Mouse (Mus musculus) adrenal gland, adult 2 months (tissue): ENCODE data around the gene Clstn1. TPM values are rescaled to one million over a fixed set of nuclear protein-coding genes. Genes with fewer than 3 reads are reported as not detected.

Experiments
- DNase-seq: peaks from one replicate; pipeline ENCODE4 v3.0.0; 2021
- long read RNA-seq: library from polyadenylated mRNA; stranded (forward); transcript quantifications from one replicate; pipeline ENCODE4 v2.0.0, GENCODE M21; 2021
- polyA plus RNA-seq: library from polyadenylated mRNA; depleted of rRNA; stranded (reverse); fragments of >200 nt; gene quantifications from 2 replicates; pipeline ENCODE4 v1.2.3, GENCODE M21; 2012; rRNA removed
- total RNA-seq, 2 experiments: library from RNA; stranded (reverse); gene quantifications; 2 replicates each; pipeline ENCODE4 v1.2.3; 2021

Gene Clstn1
- total RNA-seq (100 to 1,000 TPM in 1 of 2 experiments, 10 to 100 TPM in 1; 98.4 to 110 TPM), polyA plus RNA-seq (44.5 and 48.8 TPM in 2 replicates)
- long read RNA-seq, full-length matches to known transcripts, result 17 of 57 reads
- long read RNA-seq, partial matches to known transcripts, result 21 of 57 reads
- long read RNA-seq, other reads (novel, unspliced or antisense), result 19 of 57 reads

- DNase-seq, result peak; percentile 76
Observed at GRCm38 (mm10) chr4:149586044-149586782, at the start of gene Clstn1. Gene Clstn1 (plus strand): TSS chr4:149586468.

- peak; percentile 75 for DNase-seq
Observed at GRCm38 (mm10) chr4:149539441-149539840, 46.8 kb upstream of the Clstn1 start.

- no peak for DNase-seq
Observed at GRCm38 (mm10) chr4:149541935-149542334, 44.3 kb upstream of the Clstn1 start.

- DNase-seq, result no peak
Observed at GRCm38 (mm10) chr4:149542431-149542830, 43.8 kb upstream of the Clstn1 start.

GRCm38 (mm10) chr4:149542927-149543553 lies 43.2 kb upstream of the Clstn1 start:
- DNase-seq, result peak; percentile 81

- DNase-seq, result no peak
Observed at GRCm38 (mm10) chr4:149544892-149545291, 41.4 kb upstream of the Clstn1 start.

- DNase-seq, result no peak
Observed at GRCm38 (mm10) chr4:149546797-149547444, 39.3 kb upstream of the Clstn1 start.

- no peak for DNase-seq
Observed at GRCm38 (mm10) chr4:149547523-149547922, 38.7 kb upstream of the Clstn1 start.

- peak; percentile 86 for DNase-seq
Observed at GRCm38 (mm10) chr4:149549221-149549925, 36.9 kb upstream of the Clstn1 start.

GRCm38 (mm10) chr4:149550866-149551265 lies 35.4 kb upstream of the Clstn1 start:
- no peak for DNase-seq

GRCm38 (mm10) chr4:149551696-149552095 lies 34.6 kb upstream of the Clstn1 start:
- DNase-seq, result no peak

GRCm38 (mm10) chr4:149553834-149554233 lies 32.4 kb upstream of the Clstn1 start:
- no peak for DNase-seq

- no peak for DNase-seq
Observed at GRCm38 (mm10) chr4:149556111-149556510, 30.2 kb upstream of the Clstn1 start.

- DNase-seq, result no peak
Observed at GRCm38 (mm10) chr4:149557905-149558304, 28.4 kb upstream of the Clstn1 start.

GRCm38 (mm10) chr4:149558389-149558788 lies 27.9 kb upstream of the Clstn1 start:
- no peak for DNase-seq

GRCm38 (mm10) chr4:149561392-149561791 lies 24.9 kb upstream of the Clstn1 start:
- no peak for DNase-seq

- peak; percentile 43 for DNase-seq
Observed at GRCm38 (mm10) chr4:149561986-149562904, 24.0 kb upstream of the Clstn1 start.

- DNase-seq, result no peak
Observed at GRCm38 (mm10) chr4:149562905-149563347, 23.3 kb upstream of the Clstn1 start.

GRCm38 (mm10) chr4:149563941-149564361 lies 22.3 kb upstream of the Clstn1 start:
- no peak for DNase-seq
